Mouse (Mus musculus): ENCODE measurements around the gene Gsto2.

Gsto2 gene

GRCm38 (mm10) chr19:47857957-47858942 is 7.1 kb upstream of the Gsto2 start:
- DNase-seq: no peak

- no peak for DNase-seq
These were observed 6.2 kb upstream of the Gsto2 start for GRCm38 (mm10) chr19:47859180-47859579.

GRCm38 (mm10) chr19:47862581-47862980 is 2.8 kb upstream of the Gsto2 start:
- no peak for DNase-seq

GRCm38 (mm10) chr19:47864051-47864450 is 1.3 kb upstream of the Gsto2 start:
- no peak for DNase-seq

- no peak for DNase-seq
These were observed 613 bp upstream of the Gsto2 start for GRCm38 (mm10) chr19:47864721-47865120.

GRCm38 (mm10) chr19:47867628-47868175 is 2.4 kb downstream of the Gsto2 start:
- no peak for DNase-seq

- DNase-seq: no peak
These were observed 3.6 kb downstream of the Gsto2 start for GRCm38 (mm10) chr19:47868951-47869350.

GRCm38 (mm10) chr19:47869516-47869915 is 4.2 kb downstream of the Gsto2 start:
- DNase-seq: no peak

- DNase-seq: no peak
These were observed 4.8 kb downstream of the Gsto2 start for GRCm38 (mm10) chr19:47870102-47870666.

- no peak for DNase-seq
These were observed 6.2 kb downstream of the Gsto2 start for GRCm38 (mm10) chr19:47871515-47871914.

- DNase-seq: no peak
These were observed 10.9 kb downstream of the Gsto2 start for GRCm38 (mm10) chr19:47876252-47876651.

- no peak for DNase-seq
These were observed 16.2 kb downstream of the Gsto2 start for GRCm38 (mm10) chr19:47881538-47881937.

GRCm38 (mm10) chr19:47882151-47882881 is 17.0 kb downstream of the Gsto2 start:
- DNase-seq: peak; percentile 69

- no peak for DNase-seq
These were observed 17.5 kb downstream of the Gsto2 start for GRCm38 (mm10) chr19:47882882-47883254.

- DNase-seq: no peak
These were observed 19.2 kb downstream of the Gsto2 start for GRCm38 (mm10) chr19:47884296-47885085.

- DNase-seq: no peak
These were observed 19.9 kb downstream of the Gsto2 start for GRCm38 (mm10) chr19:47885191-47885743.

GRCm38 (mm10) chr19:47885886-47886285 is 20.6 kb downstream of the Gsto2 start:
- no peak for DNase-seq

GRCm38 (mm10) chr19:47886617-47887016 is 21.3 kb downstream of the Gsto2 start:
- DNase-seq: no peak

- DNase-seq: no peak
These were observed 22.1 kb downstream of the Gsto2 start for GRCm38 (mm10) chr19:47887417-47887816.

GRCm38 (mm10) chr19:47888037-47888436 is 22.7 kb downstream of the Gsto2 start:
- no peak for DNase-seq

- no peak for DNase-seq
These were observed 25.3 kb downstream of the Gsto2 start for GRCm38 (mm10) chr19:47890489-47891130.
